Mouse (Mus musculus): ENCODE results near the gene Krt79.

The Krt79 gene

GRCm38 (mm10) chr15:101933024-101933423 lies 7.1 kb downstream of the Krt79 start:
- DNase-seq (ENCODE audit: low spot score): no peak

GRCm38 (mm10) chr15:101929666-101930065 lies 10.5 kb downstream of the Krt79 start:
- peak; percentile 55 for DNase-seq (ENCODE audit: low spot score)

GRCm38 (mm10) chr15:101929087-101929486 lies 11.0 kb downstream of the Krt79 start:
- DNase-seq (ENCODE audit: low spot score): no peak

- DNase-seq (ENCODE audit: low spot score): no peak
Observed at GRCm38 (mm10) chr15:101927340-101928080, 12.6 kb downstream of the Krt79 start.

- no peak for DNase-seq (ENCODE audit: low spot score)
Observed at GRCm38 (mm10) chr15:101925041-101925440, 15.1 kb downstream of the Krt79 start.

GRCm38 (mm10) chr15:101924635-101925034 lies 15.5 kb downstream of the Krt79 start, which contains the start of gene Krt4:
Gene Krt4 (minus strand): TSS chr15:101924735.
- DNase-seq (ENCODE audit: low spot score): no peak

- DNase-seq (ENCODE audit: low spot score): no peak
Observed at GRCm38 (mm10) chr15:101922296-101922695, 17.8 kb downstream of the Krt79 start.

- DNase-seq (ENCODE audit: low spot score): no peak
Observed at GRCm38 (mm10) chr15:101916072-101916471, 24.1 kb downstream of the Krt79 start.

GRCm38 (mm10) chr15:101904849-101905248 lies 35.3 kb downstream of the Krt79 start:
- DNase-seq (ENCODE audit: low spot score): no peak

- no peak for DNase-seq (ENCODE audit: low spot score)
Observed at GRCm38 (mm10) chr15:101902171-101903149, 37.7 kb downstream of the Krt79 start.

- DNase-seq (ENCODE audit: low spot score): no peak
Observed at GRCm38 (mm10) chr15:101895216-101895615, 44.9 kb downstream of the Krt79 start.

- no peak for DNase-seq (ENCODE audit: low spot score)
Observed at GRCm38 (mm10) chr15:101892820-101893219, 47.3 kb downstream of the Krt79 start, which contains the start of gene Krt76. Gene Krt76 (minus strand): TSS chr15:101892920.

GRCm38 (mm10) chr15:101879776-101880175 lies 60.3 kb downstream of the Krt79 start:
- DNase-seq (ENCODE audit: low spot score): no peak

Measured in lung, postnatal 25 days (tissue).